Mouse (Mus musculus) liver, embryonic 14.5 days (tissue): ENCODE results near the gene Pla2g4e.

Source experiments
- CTCF ChIP-seq: IDR thresholded peaks from 2 replicates; pipeline ENCODE4 v1.5.1; 2016; ENCODE audit warnings: antibody characterized with exemption, low read depth, control low read depth
- EP300 ChIP-seq: IDR thresholded peaks from 2 replicates; pipeline ENCODE4 v1.6.1; 2016; ENCODE audit warnings: antibody characterized with exemption, low read depth

DNA sequence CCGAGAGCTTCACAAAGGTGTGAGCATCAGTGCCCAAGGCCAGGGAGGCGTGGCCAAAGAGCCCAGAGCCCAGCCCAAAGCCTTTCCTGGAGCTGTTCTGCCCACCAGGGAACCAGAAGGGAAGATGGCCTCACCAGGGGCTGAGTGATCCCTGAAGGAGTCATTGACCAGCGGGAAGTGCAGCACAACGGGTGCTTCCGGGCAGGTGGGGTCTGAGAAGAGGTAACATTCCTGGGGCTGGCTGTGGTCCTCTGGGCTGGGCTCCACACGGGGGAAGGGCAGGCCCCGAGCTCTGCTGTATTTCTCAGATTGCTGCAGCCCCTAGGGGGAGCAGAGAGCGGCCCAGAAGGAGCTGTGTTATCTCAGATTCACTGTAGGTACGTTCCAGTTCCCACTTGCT is 23.5 kb upstream of the Pla2g4e start:
- TF ChIP-seq CTCF: no peak
- no peak for TF ChIP-seq EP300
